Mouse (Mus musculus): ENCODE data around the gene Dnase1l2.
"Not testable (repeated sequence)": the region's sequence is repeated elsewhere in the genome, so short reads cannot be mapped to it uniquely, and the experiment has no call there.

Dnase1l2 gene

DNA sequence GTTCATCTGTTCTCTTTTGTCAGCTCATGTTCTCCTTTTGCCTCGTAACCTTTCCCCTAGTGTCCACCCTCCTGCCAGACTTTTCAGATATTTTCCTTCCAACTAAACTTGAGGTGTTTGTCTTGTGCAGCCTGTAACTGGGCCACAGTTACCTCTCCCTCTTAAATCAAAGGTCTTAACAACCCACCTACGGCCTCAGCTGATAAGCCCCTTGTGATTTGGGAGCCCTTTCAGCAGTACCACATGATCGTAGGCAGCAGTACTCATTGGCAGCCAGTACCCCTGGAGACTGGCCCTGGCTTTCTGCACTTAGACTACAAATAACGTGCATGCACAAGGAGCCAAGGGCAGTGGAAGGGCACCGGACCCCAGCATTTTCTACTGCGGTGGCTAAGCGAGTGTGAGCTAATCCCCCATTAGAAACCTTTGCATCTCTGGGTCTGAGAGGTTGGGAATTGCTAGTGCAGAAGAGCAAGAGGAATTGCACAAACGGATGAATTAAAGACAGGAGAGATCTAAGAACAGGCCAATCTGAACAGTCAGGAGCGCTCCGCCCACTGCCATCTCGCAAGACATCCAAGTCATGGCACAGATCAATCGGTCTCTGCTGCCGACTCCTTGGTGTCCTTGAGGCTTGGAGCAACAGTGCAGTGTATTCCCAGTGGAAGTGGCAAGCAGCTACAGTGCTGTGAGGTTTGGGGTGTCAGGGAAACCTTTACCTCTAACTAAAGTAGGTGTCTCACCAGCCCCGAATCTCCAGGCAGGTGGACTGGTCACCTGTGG, 13.5 kb downstream of the Dnase1l2 start:
- DNase-seq (ENCODE audit: low spot score in 2 of 2): no peak

DNA sequence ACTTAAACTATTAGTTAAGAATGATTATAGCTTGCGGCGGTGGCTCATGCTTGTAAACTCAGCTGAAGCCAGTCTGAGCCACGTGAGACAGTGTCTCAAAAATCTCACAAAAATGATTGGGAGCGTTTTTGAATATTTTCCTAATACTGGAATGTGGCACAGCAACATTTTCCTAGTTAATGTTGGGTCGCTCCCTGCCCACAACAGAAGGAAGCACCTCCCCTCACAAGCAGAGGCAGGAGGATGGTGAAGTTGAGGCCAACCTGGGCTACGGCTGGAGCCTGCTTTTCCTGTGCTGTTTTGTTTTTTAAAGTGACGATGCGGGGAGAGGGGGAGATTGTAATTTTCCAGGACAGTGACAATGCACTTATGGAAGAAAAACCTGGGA, 15.7 kb downstream of the Dnase1l2 start:
- peak in 1 of 2 experiments; percentile 19 for DNase-seq (ENCODE audit: low spot score in 2 of 2)

GRCm38 (mm10) chr17:24426471-24427169, 16.3 kb downstream of the Dnase1l2 start, which contains the start of gene Eci1:
Gene Eci1, plus strand, starts transcription at chr17:24426641.
- DNase-seq (ENCODE audit: low spot score in 2 of 2): peak; percentile 88 to 93

DNA sequence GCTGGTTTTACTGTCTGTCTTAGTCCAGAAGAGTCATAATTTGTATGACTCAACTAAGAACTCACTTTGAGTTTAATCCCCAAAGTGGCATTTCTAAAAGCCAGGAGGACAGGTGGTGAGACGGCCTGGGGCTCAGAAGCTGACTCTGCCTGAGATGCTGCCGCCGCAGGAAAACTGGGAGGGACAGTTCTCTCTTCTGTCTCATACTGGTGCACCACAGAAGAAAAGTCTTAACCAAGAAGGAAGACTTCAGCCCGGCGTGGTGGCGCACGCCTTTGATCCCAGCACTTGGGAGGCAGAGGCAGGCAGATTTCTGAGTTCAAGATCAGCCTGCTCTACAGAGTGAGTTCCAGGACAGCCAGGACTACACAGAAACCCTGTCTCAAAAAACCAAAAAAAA, 17.0 kb downstream of the Dnase1l2 start:
- no peak for DNase-seq (ENCODE audit: low spot score in 2 of 2)

DNA sequence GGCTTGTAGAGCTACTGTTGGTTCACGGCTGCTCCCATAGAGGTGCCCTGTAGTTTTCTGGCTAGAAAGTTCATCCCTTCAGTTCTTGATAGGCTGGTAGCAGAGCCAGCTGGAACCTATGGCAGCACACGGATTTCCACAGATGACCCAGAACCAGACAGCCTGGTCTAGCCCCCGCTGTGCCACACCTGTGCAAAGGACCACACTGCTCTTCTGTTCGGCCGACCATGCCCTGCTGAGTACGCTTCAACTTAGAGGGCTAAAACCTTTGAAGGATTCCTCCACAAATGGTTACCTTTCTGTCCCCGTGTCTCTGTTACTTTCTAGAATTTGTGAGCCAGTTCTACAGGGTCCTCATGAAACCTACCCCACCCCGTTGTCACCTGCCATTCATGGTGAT, 17.6 kb downstream of the Dnase1l2 start:
- not testable (repeated sequence) for DNase-seq (ENCODE audit: low spot score in 2 of 2)

DNA sequence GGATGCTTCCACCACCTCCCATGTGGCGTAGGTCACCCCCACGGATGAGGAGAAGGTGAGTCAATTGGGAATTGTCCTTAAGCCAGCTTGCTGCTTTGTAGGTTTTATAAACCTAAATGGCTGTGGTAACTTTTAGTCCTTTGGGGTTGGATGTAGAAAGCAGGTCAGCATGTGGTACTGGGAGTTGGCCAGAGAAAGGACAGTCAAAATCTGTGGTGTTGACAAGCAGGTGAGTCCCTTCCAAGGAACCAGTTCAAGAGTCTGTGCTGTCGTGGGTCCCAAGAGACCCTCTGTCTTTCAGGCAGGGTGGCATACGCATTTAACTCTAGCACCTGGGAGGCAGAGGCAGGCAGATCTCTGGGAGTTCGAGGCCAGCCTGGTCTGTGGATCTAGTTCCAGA, 18.4 kb downstream of the Dnase1l2 start:
- DNase-seq (ENCODE audit: low spot score in 2 of 2): no peak

GRCm38 (mm10) chr17:24423114-24423513, 19.8 kb downstream of the Dnase1l2 start:
- DNase-seq (ENCODE audit: low spot score in 2 of 2): no peak

DNA sequence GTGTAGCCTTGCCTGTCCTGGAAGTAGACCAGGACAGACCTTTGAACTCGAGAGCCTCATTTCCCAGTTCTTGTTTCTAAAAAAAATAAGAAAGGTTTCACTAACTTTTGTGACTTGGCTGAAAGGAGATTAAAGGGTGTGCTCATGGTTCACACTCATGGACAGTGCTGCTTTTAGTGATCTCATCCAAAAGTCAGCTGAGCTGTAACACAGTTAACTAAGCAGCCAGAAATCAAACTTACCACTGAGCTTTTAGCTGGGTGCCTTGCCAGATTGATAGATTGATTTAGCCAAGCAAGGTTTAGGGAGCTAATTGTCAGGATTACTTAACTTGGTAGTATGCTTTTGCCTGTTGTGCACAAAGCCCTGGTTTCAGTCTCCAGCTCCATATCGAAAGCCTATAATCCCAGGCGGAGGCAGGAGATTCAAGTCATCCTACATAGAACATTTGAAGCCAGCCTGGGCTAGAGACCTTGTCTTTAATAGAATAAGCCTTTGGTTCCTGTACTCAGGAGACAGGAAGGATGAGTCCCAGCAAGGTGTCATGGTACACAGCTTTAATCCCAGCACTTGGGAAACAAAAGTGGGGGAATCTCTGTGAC, 26.8 kb downstream of the Dnase1l2 start:
- no peak for DNase-seq (ENCODE audit: low spot score in 2 of 2)

DNA sequence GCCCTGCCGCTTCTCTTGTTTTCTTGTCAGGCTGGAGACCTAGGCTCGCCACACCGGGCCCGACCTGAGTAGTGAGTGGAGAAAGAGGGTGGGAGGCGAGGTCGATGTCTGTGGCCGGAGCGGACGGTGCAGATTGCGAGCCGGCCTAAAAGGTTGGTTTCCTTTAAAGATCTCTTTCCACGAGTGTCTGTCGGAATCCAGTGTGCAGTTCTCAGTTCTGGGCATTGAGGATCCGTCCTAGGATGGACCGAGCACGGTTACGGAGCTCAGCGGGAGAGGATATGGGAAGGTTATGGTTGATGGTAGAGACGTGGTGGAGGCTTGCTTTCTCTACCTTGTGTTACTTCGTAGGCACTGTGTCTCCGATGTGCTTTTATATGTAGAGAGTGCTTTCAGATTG, 27.9 kb downstream of the Dnase1l2 start:
- DNase-seq (ENCODE audit: low spot score in 2 of 2): no peak

- DNase-seq (ENCODE audit: low spot score in 2 of 2): peak; percentile 91 to 96
Measured at GRCm38 (mm10) chr17:24414230-24414976, 28.5 kb downstream of the Dnase1l2 start, which contains the start of gene Rnps1. Gene Rnps1, plus strand, starts transcription at chr17:24414565.

DNA sequence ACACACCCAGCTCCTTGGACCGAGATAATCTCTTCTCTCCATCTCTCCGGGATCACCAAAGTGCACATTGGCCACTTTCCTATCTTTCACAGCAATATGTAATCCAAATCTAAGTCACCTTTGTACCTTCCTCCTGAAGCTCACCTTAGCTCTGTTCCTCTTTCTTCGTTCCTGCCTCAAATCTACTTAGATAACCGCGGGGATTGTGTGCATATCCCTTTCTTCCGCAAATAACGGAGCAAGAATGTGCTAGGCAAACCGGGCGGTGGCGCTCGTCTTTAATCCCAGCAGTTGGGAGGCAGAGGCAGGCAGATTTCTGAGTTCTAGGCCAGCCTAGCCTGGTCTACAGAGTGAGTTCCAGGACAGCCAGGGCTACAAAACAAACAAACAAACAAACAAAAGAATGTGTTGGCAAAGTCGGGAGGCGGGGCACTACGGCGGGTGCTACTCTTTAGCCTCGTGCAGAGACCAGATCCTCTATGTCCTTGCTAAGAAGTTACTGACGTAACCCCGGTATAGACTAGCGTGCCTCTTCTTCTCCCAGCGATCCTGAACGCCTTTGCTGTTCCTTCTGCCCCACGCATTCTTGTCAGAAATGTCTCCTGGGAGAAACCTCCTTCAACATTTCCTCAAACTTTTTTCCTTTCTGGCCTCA, 29.2 kb downstream of the Dnase1l2 start:
- DNase-seq (ENCODE audit: low spot score in 2 of 2): peak; percentile 67 to 74

DNA sequence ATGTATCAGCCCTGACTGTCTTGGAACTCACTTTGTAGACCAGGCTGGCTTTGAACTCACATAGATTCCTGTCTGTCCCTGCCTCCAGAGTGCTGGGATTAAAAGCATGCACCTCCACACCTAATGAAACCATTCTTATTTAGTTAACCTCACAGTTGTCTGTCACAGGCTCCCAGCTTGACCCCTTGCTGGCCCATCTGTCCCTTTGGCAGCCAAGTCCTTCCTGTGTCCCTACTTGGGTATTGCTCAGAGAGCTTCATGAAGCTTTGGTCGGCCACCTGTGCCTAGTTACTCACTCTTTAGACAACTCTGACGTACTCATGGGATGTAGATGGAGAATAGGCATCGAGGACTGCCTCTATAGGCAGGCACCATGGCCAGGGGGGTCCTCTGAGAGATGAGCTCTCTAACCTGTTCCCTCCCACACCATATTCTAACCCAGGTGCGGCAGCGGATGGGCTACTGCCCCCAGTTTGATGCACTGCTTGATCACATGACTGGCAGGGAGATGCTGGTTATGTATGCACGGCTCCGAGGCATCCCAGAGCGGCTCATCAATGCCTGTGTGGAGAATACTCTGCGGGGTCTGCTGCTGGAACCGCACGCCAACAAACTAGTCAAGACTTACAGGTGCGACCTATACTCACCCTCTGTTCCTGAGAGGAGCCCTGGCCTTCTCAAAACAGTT, 35.6 kb downstream of the Dnase1l2 start:
- DNase-seq (ENCODE audit: low spot score in 2 of 2): no peak

- no peak for DNase-seq (ENCODE audit: low spot score in 2 of 2)
Measured at GRCm38 (mm10) chr17:24402371-24402770, 40.5 kb downstream of the Dnase1l2 start.

GRCm38 (mm10) chr17:24394456-24394855, 48.4 kb downstream of the Dnase1l2 start:
- no peak for DNase-seq (ENCODE audit: low spot score in 2 of 2)

- no peak for DNase-seq (ENCODE audit: low spot score in 2 of 2)
Measured at GRCm38 (mm10) chr17:24393527-24393926, 49.4 kb downstream of the Dnase1l2 start.

DNA sequence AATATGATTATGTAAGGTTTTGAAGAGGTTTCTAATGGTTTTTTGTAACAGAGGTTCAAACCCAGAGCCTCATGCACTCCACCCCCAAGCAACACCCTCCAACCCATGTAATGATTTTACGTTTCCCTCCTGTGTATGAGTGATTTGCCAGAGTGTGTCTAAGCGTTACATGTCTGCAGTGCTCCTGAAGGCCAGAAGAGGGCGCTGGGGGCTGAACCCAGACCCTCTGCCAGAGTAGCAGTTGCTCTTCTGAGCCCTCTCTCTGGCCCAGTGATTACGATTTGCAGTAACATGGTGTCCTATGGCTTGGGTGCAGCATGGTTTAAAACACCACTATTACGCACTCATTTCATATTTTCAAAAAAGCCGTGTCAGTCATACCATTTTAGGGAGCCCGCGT, 51.8 kb downstream of the Dnase1l2 start:
- peak in 1 of 2 experiments; percentile 61 for DNase-seq (ENCODE audit: low spot score in 2 of 2)
